In the genomic region with DNA sequence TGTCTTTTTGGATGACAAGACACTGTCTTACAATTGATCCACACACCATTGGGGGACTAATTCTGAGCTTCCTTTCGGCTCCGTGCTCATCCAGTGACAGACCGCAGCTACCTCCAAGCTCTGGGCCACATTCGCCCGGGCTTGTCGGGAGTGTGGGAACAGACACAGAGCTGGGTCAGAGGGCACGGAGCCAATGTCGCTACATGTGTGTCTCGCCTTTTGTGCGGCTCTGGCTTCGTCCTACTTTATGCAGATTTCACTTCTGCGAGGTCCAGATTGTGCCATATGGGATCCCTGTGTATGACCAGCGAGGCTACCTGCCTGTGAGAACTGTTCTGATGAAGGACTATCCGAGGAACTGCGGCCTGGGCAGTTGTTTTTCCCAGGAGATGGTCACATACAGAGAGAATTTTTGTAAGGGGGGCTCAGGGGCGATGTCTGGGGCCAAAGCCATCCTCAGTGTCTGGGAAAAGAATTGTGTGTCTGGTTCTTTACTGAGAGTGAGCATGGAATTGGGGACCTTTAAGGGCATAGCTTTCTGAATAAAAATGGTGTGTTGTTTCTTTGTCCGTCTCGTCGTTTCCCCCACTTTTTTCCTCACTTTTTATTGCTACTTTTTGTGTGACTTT, we compare ENCODE assay signal across 8 mouse cellular contexts.
DNase-seq lines count a peak whose midpoint lies in the region; ATAC-seq and TF ChIP-seq lines count a peak whose summit lies in the region.
"Had no signal": no experiment of that assay in that cellular context is flagged by ENCODE, and none has a peak within 500 bp of the region (broad histone marks: within the 10 kb centered on the region; RNA-seq: fewer than 3 reads in every experiment).

No protein-coding gene starts in this region.

- peak overlapping the region; percentile 43; the same call in 1 of the 2 replicates for H3K4me3 ChIP-seq in E14TG2a.4 (replicated peaks; ENCODE audit: low read length)
- no peak overlapping the region for H3K4me3 ChIP-seq in embryonic facial prominence, embryonic 11.5 days (ENCODE audit: low read depth, low read length)
- H3K4me3 ChIP-seq in limb, embryonic 10.5 days = no peak overlapping the region

- H3K4me2 ChIP-seq in embryonic facial prominence, embryonic 11.5 days (ENCODE audit: low read depth, low read length) = no peak overlapping the region

- no peaks in the 10 kb centered on the region for H3K36me3 ChIP-seq in E14TG2a.4 (ENCODE audit: insufficient read depth, low read length)
- H3K36me3 ChIP-seq in embryonic facial prominence, embryonic 11.5 days (replicated peaks; ENCODE audit: control insufficient read depth, insufficient read depth, low read depth, low read length) = no peaks in the 10 kb centered on the region
- no peaks in the 10 kb centered on the region for H3K36me3 ChIP-seq in limb, embryonic 10.5 days

- no peaks in the 10 kb centered on the region for H3K9me3 ChIP-seq in E14TG2a.4 (ENCODE audit: low read length)
- H3K9me3 ChIP-seq in embryonic facial prominence, embryonic 11.5 days (replicated peaks; ENCODE audit: control insufficient read depth, low read length) = no peaks in the 10 kb centered on the region
- no peaks in the 10 kb centered on the region for H3K9me3 ChIP-seq in limb, embryonic 10.5 days (replicated peaks)

- ATAC-seq in embryonic facial prominence, embryonic 11.5 days (replicated peaks; ENCODE audit: insufficient number of reproducible peaks, low FRiP score, low TSS enrichment, low read depth) = peak; percentile 78

- TF ChIP-seq CTCF in E14TG2a.4 (conservative IDR thresholded peaks at IDR 0.05; ENCODE audit: low read length) = no peak

- H3K27ac ChIP-seq in embryonic facial prominence, embryonic 11.5 days (replicated peaks; ENCODE audit: low read depth, low read length) = no peak overlapping the region
- no peak overlapping the region for H3K27ac ChIP-seq in limb, embryonic 10.5 days

- no peak overlapping the region for H3K9ac ChIP-seq in embryonic facial prominence, embryonic 11.5 days (replicated peaks; ENCODE audit: low read length)

- no peaks in the 10 kb centered on the region; the same call in 1 of the 2 replicates for H3K4me1 ChIP-seq in E14TG2a.4 (replicated peaks; ENCODE audit: low read depth, low read length)
- no peaks in the 10 kb centered on the region for H3K4me1 ChIP-seq in embryonic facial prominence, embryonic 11.5 days (ENCODE audit: control insufficient read depth, insufficient read depth, low read length)
- H3K4me1 ChIP-seq in limb, embryonic 10.5 days = peaks cover 1% of the 10 kb centered on the region

- no peaks in the 10 kb centered on the region; the same call in 1 of the 2 replicates for H3K27me3 ChIP-seq in E14TG2a.4 (ENCODE audit: insufficient read depth, low read length)
- no peaks in the 10 kb centered on the region for H3K27me3 ChIP-seq in embryonic facial prominence, embryonic 11.5 days (ENCODE audit: control insufficient read depth, insufficient read depth, low read length)
- no peaks in the 10 kb centered on the region for H3K27me3 ChIP-seq in limb, embryonic 10.5 days (ENCODE audit: low read depth, poor library complexity, severe bottlenecking)

- WGBS in embryonic facial prominence, embryonic 11.5 days = 65% methylated on average over 19 of the region's 19 CpGs
- 71% methylated on average over 19 of the region's 19 CpGs for WGBS in limb, embryonic 10.5 days

- DNase-seq in WW6 (ENCODE audit: low read depth, low spot score) = peak; percentile 3
- DNase-seq in embryonic facial prominence, embryonic 11.5 days (ENCODE audit: low spot score) = no peak
- peak; percentile 35 for DNase-seq in limb, embryonic 10.5 days (ENCODE audit: low spot score)
- no peak for DNase-seq in heart, adult 18-20 months
- no peak for DNase-seq in thymus, postnatal 14 days
- no peak for DNase-seq in spleen, adult 12 weeks (ENCODE audit: low spot score)
- DNase-seq: kidney, postnatal 25 days had no signal

Comparison
In these comparisons a context has a peak if more than half of its experiments do, and no peak if none do; other contexts are left out.
1. DNase-seq: peak in WW6 (single experiment) and limb, embryonic 10.5 days (single experiment); none in embryonic facial prominence, embryonic 11.5 days (single experiment), heart, adult 18-20 months (0 of 2), thymus, postnatal 14 days (single experiment) and spleen, adult 12 weeks (single experiment).